Mouse (Mus musculus) thymus, adult 18-20 months (tissue): Measurements from ENCODE around the gene Iqcn.
A peak's percentile ranks its signal among the peaks of the same experiment; 100 is the strongest.

Experiments used
- DNase-seq, 2 experiments: peaks; one replicate each; pipeline ENCODE4 v3.0.0; 2022; ENCODE audit warnings: mixed read lengths in 2 of 2

Gene Iqcn

GRCm38 (mm10) chr8:70703287-70703686 lies at the start of gene Iqcn:
TSS of gene Iqcn (plus strand) at chr8:70703457.
- no peak for DNase-seq

- DNase-seq: no peak
These were observed 49.1 kb upstream of the Iqcn start for GRCm38 (mm10) chr8:70654121-70654520.

GRCm38 (mm10) chr8:70655469-70655868 lies 47.8 kb upstream of the Iqcn start:
- no peak for DNase-seq

- no peak for DNase-seq
These were observed 47.0 kb upstream of the Iqcn start for GRCm38 (mm10) chr8:70656193-70656790.

- DNase-seq: no peak
These were observed 46.0 kb upstream of the Iqcn start for GRCm38 (mm10) chr8:70657214-70657613.

- DNase-seq: no peak
These were observed 45.5 kb upstream of the Iqcn start for GRCm38 (mm10) chr8:70657739-70658138.

- no peak for DNase-seq
These were observed 44.2 kb upstream of the Iqcn start for GRCm38 (mm10) chr8:70658897-70659603.

GRCm38 (mm10) chr8:70659604-70660272 lies 43.5 kb upstream of the Iqcn start:
- DNase-seq: peak; percentile 80 to 83

GRCm38 (mm10) chr8:70660273-70660725 lies 43.0 kb upstream of the Iqcn start, which contains the start of gene Pgpep1:
TSS of gene Pgpep1 (minus strand) at chr8:70660388.
- DNase-seq: peak in 1 of 2 experiments; percentile 48

GRCm38 (mm10) chr8:70663691-70664090 lies 39.6 kb upstream of the Iqcn start:
- no peak for DNase-seq

- DNase-seq: no peak
These were observed 38.6 kb upstream of the Iqcn start for GRCm38 (mm10) chr8:70664631-70665030.

- DNase-seq: no peak
These were observed 37.7 kb upstream of the Iqcn start for GRCm38 (mm10) chr8:70665599-70665998.

- no peak for DNase-seq
These were observed 36.2 kb upstream of the Iqcn start for GRCm38 (mm10) chr8:70667071-70667470.

GRCm38 (mm10) chr8:70671615-70672324 lies 31.5 kb upstream of the Iqcn start:
- DNase-seq: no peak

- DNase-seq: no peak
These were observed 30.8 kb upstream of the Iqcn start for GRCm38 (mm10) chr8:70672325-70673078.

- DNase-seq: peak; percentile 95 to 98
These were observed 30.0 kb upstream of the Iqcn start, which contains the start of gene Lsm4 for GRCm38 (mm10) chr8:70673079-70673856. TSS of gene Lsm4 (plus strand) at chr8:70673248.

GRCm38 (mm10) chr8:70674109-70674508 lies 29.1 kb upstream of the Iqcn start:
- no peak for DNase-seq

- no peak for DNase-seq
These were observed 28.5 kb upstream of the Iqcn start for GRCm38 (mm10) chr8:70674716-70675115.

GRCm38 (mm10) chr8:70675336-70675735 lies 27.9 kb upstream of the Iqcn start:
- peak; percentile 53 to 73 for DNase-seq

- DNase-seq: no peak
These were observed 25.7 kb upstream of the Iqcn start for GRCm38 (mm10) chr8:70677451-70678080.

GRCm38 (mm10) chr8:70678679-70679078 lies 24.6 kb upstream of the Iqcn start:
- DNase-seq: no peak
